Mouse (Mus musculus): ENCODE measurements around the gene Rora. TPM values are rescaled to one million over a fixed set of nuclear protein-coding genes. Genes with fewer than 3 reads are reported as not detected.

Rora gene
- total RNA-seq, 2 experiments from 2014 or later: 78.4 to 79.1 TPM

- TF ChIP-seq CTCF (IDR thresholded peaks at IDR 0.05): no peak
Observed at GRCm38 (mm10) chr9:68906361-68906883, 252.8 kb downstream of the Rora start.

DNA sequence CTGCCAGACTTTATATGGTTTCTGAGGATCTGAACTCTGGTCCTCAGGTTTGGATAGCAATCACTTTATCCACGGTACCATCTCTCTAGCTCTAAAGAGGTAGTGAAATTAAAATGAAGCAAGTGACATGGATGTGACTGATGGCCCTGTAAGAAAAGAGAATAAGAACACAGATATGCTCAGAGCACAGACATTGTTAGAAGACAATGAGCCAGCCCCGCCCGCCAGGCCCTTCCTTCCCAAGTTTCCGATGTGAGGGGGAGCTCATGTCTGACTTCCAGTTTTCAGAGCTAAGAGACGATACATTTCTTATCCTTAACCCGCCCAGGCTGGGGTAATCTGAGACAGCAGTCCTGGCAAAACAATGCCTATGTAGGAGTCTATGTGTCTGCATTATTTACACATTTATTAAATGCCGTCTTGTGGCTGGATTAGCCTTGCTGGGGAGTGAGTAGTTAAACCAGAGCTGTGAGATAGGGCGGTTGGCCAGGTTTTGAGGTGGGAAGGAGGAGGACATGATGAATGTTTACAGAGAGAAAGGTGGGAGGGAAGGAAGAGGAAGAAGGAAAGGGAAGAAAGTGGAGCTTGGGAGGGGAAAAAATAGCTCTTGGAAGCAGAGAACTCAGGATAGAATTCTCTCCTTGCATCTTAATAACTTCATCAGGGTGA is 259.0 kb downstream of the Rora start:
- TF ChIP-seq CTCF (IDR thresholded peaks at IDR 0.05): no peak
- intact Hi-C loops (cut with DNase I): loop anchor here (1.0 kb wide), 1 partner anchor 46 kb away; no protein-coding TSS in a partner anchor
- no peak for DNase-seq (ENCODE audit: extremely low spot score in 1 of 2, low spot score in 2 of 2)
- H3K4me3 ChIP-seq: no peak overlapping the region
- peak overlapping the region; percentile 64 for H3K27ac ChIP-seq

More at GRCm38 (mm10) chr9:68906361-68906883, 252.8 kb downstream of the Rora start:
- Histone ChIP-seq H3K27ac (no peak overlapping the region), H3K4me3 (no peak overlapping the region)
- no peak for DNase-seq (ENCODE audit: extremely low spot score in 1 of 2, low spot score in 2 of 2)
- intact Hi-C loops (cut with DNase I): no loop called here

GRCm38 (mm10) chr9:68913191-68913697 is 259.7 kb downstream of the Rora start:
- DNase-seq (ENCODE audit: extremely low spot score in 1 of 2, low spot score in 2 of 2): peak in 1 of 2 experiments; percentile 28
- TF ChIP-seq CTCF (IDR thresholded peaks at IDR 0.05): no peak
- peak overlapping the region; percentile 64 for H3K27ac ChIP-seq
- intact Hi-C loops (cut with DNase I): no loop called here
- H3K4me3 ChIP-seq: no peak overlapping the region

DNA sequence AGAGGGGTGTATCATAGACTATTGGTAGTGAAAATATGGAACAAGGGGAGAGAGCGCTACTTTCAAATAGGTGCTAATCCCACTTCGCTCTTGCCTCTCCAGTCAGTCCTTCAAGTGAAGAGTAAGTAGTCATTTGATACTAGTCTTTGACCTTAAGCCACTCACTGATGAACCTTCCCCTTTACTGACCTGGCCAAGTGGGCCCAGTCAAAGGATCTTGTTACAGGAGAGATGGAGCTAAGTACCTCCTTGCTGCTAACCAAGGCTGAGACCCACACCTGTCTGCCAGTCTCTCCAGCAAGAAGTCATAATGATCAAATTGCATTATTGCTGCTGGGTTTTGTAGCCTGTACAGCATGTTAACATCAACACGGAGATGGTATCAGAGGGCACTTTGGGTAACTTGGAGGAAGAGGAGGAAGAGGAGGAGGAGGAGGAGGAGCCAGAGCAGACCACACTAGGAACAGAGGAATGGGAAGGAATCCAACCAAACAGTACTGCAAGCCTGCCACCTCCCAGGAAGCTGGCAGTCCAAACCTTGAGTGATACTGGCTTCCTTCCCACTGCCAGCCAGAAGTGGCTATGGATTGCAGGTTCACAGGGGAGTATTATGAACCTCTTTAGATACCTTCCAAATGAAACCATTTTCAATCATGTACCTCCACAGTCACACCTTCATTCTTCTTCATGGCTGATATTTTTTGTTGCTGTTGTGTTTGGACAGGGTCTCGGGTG is 261.1 kb downstream of the Rora start:
- no peak overlapping the region for H3K4me3 ChIP-seq
- no peak for TF ChIP-seq CTCF (IDR thresholded peaks at IDR 0.05)
- no peak for DNase-seq (ENCODE audit: extremely low spot score in 1 of 2, low spot score in 2 of 2)
- intact Hi-C loops (cut with DNase I): no loop called here
- H3K27ac ChIP-seq: no peak overlapping the region

GRCm38 (mm10) chr9:68916741-68917140 is 263.2 kb downstream of the Rora start:
- intact Hi-C loops (cut with DNase I): no loop called here
- H3K27ac ChIP-seq: no peak overlapping the region
- no peak overlapping the region for H3K4me3 ChIP-seq
- DNase-seq (ENCODE audit: extremely low spot score in 1 of 2, low spot score in 2 of 2): no peak
- TF ChIP-seq CTCF (IDR thresholded peaks at IDR 0.05): no peak

GRCm38 (mm10) chr9:68923128-68923601 is 269.6 kb downstream of the Rora start:
- H3K27ac ChIP-seq: no peak overlapping the region
- H3K4me3 ChIP-seq: no peak overlapping the region
- intact Hi-C loops (cut with DNase I): no loop called here
- TF ChIP-seq CTCF (IDR thresholded peaks at IDR 0.05): no peak
- peak in 1 of 2 experiments; percentile 52 for DNase-seq (ENCODE audit: extremely low spot score in 1 of 2, low spot score in 2 of 2)

- DNase-seq (ENCODE audit: extremely low spot score in 1 of 2, low spot score in 2 of 2): peak in 1 of 2 experiments; percentile 28
- Histone ChIP-seq H3K27ac (no peak overlapping the region), H3K4me3 (no peak overlapping the region)
- intact Hi-C loops (cut with DNase I): loop anchor here (2.0 to 5.0 kb wide), 2 partner anchors 44 to 58 kb away; no protein-coding TSS in a partner anchor
- no peak for TF ChIP-seq CTCF (IDR thresholded peaks at IDR 0.05)
Observed at GRCm38 (mm10) chr9:68926406-68926805, 272.8 kb downstream of the Rora start.

DNA sequence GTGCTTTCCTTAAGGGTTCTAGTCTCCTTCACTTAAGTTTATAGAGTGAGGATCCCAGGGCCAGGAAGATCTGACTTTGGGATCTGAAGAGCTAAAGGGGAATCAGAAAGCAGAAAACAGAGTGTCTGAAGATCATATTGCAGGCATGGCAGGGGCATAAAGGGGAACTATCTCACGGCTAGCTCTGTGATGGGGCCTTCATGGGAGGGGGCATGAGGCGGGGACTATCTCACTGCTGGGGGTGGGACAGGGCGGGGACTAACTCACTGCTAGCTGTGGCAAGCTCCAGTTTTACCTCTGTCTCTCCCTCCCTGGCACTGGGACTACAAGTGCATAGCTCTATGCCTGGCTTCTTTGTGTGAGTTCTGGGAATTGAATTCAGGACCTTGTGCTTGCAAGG is 279.6 kb downstream of the Rora start:
- no peak overlapping the region for H3K4me3 ChIP-seq
- no peak for DNase-seq (ENCODE audit: extremely low spot score in 1 of 2, low spot score in 2 of 2)
- no peak overlapping the region for H3K27ac ChIP-seq
- TF ChIP-seq CTCF (IDR thresholded peaks at IDR 0.05): no peak
- intact Hi-C loops (cut with DNase I): no loop called here

DNA sequence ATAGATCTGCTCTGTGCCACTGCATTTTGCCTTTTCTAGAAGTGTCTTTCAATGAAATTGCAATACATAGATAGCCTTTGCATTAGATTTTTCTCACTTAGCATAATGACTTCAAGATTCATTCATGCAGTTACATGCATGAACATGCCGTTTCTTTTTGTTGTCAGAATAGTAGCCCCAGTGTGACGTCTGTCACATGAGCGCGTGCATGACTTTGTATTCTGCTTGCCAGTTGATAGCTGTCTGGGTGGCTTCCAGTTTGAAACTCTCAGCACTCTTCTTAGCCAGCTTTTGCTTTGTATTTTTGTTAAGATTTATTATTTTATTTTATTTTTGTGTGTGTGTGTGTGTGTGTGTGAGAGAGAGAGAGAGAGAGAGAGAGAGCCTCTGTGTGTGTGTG is 280.7 kb downstream of the Rora start:
- TF ChIP-seq CTCF (IDR thresholded peaks at IDR 0.05): no peak
- no peak overlapping the region for H3K4me3 ChIP-seq
- intact Hi-C loops (cut with DNase I): no loop called here
- no peak overlapping the region for H3K27ac ChIP-seq
- no peak for DNase-seq (ENCODE audit: extremely low spot score in 1 of 2, low spot score in 2 of 2)

DNA sequence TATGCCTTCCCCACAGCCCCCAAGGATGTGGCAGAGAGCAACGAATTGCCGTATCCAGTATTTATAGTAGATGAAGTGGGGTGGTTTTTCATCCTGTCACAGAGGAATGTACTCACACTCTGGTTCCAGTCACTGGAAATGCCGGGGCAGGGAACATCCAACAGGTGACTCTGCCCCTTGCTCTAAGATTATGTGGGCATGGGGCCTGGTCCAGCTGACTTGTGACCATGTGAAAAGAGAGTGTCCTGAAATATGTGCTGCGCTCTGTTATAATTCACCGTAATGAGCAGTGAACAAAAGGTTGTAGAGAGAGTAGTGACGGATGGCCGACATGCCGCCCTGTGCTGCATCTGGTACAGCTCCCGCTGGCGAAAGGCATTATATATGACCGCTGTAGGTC is 282.0 kb downstream of the Rora start:
- TF ChIP-seq CTCF (IDR thresholded peaks at IDR 0.05): no peak
- intact Hi-C loops (cut with DNase I): no loop called here
- no peak overlapping the region for H3K4me3 ChIP-seq
- DNase-seq (ENCODE audit: extremely low spot score in 1 of 2, low spot score in 2 of 2): no peak
- H3K27ac ChIP-seq: no peak overlapping the region

DNA sequence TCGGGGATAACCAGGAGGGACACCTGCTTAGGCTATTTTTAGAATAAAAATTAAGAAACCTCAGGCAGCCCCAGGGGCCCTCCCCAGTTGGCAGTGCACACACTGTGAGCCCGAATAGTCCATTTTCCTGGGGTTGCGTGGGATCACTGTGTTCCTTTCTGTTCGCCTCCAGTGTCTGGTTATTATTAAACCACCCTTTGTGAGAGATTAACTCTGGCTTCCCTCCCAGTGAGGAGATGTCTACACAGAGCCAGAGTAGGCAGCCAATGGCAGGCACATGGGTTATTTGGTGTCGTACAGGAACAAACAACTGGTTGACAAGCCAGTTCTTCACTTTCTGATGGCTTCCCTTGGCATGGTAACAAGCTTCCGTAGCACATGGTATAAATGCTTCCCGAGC is 287.5 kb downstream of the Rora start:
- Histone ChIP-seq H3K27ac (no peak overlapping the region), H3K4me3 (no peak overlapping the region)
- intact Hi-C loops (cut with DNase I): loop anchor here (10.0 kb wide), 1 partner anchor 354 kb away; no protein-coding TSS in a partner anchor
- TF ChIP-seq CTCF (IDR thresholded peaks at IDR 0.05): no peak
- peak; percentile 26 to 29 for DNase-seq (ENCODE audit: extremely low spot score in 1 of 2, low spot score in 2 of 2)

GRCm38 (mm10) chr9:68942595-68943011 is 289.0 kb downstream of the Rora start:
- DNase-seq (ENCODE audit: extremely low spot score in 1 of 2, low spot score in 2 of 2): no peak
- Histone ChIP-seq H3K4me3 (no peak overlapping the region), H3K27ac (no peak overlapping the region)
- TF ChIP-seq CTCF (IDR thresholded peaks at IDR 0.05): no peak
- intact Hi-C loops (cut with DNase I): loop anchor here (10.0 kb wide), 1 partner anchor 352 kb away; no protein-coding TSS in a partner anchor

Data from left cerebral cortex, adult 2 months (tissue).